Mouse (Mus musculus) activated CD4-positive, CD25-positive, alpha-beta regulatory T cell, adult 4 months (primary cell): Measurements from ENCODE around the gene Il23a. TPM values are rescaled to one million over a fixed set of nuclear protein-coding genes. Genes with fewer than 3 reads are reported as not detected.
"Not testable (repeated sequence)": the region's sequence is repeated elsewhere in the genome, so short reads cannot be mapped to it uniquely, and the experiment has no call there.

ENCODE experiments used
- ATAC-seq: one replicate; pipeline ENCODE4 v1.8.0; 2017
- polyA plus RNA-seq, 2 experiments: library from polyadenylated mRNA; unstranded; fragments of 100-300 nt; shearing (Covaris generic); gene quantifications; one replicate each; pipeline ENCODE4 v1.2.1; 2017

The Il23a gene
- polyA plus RNA-seq, 2 experiments from 2014 or later, result not detected

GRCm38 (mm10) chr10:128263393-128264310 lies 34.9 kb downstream of the Il23a start:
- ATAC-seq, result no peak

GRCm38 (mm10) chr10:128262300-128262699 lies 36.3 kb downstream of the Il23a start:
- no peak for ATAC-seq

GRCm38 (mm10) chr10:128260376-128260775 lies 38.2 kb downstream of the Il23a start:
- ATAC-seq, result not testable (repeated sequence)

GRCm38 (mm10) chr10:128259946-128260345 lies 38.6 kb downstream of the Il23a start:
- no peak for ATAC-seq

GRCm38 (mm10) chr10:128258953-128259352 lies 39.6 kb downstream of the Il23a start:
- ATAC-seq, result no peak

- no peak for ATAC-seq
Observed at GRCm38 (mm10) chr10:128256328-128256727, 42.2 kb downstream of the Il23a start.

GRCm38 (mm10) chr10:128255925-128256324 lies 42.6 kb downstream of the Il23a start:
- no peak for ATAC-seq

- no peak for ATAC-seq
Observed at GRCm38 (mm10) chr10:128253677-128254255, 44.8 kb downstream of the Il23a start, which contains the start of gene Apon. Apon (plus strand) TSS chr10:128254096.

GRCm38 (mm10) chr10:128250565-128250964 lies 48.0 kb downstream of the Il23a start:
- ATAC-seq, result no peak

GRCm38 (mm10) chr10:128247020-128247732 lies 51.4 kb downstream of the Il23a start:
- ATAC-seq, result no peak

Other genes starting within 250 kb of the Il23a start
- 100 to 1,000 TPM; 194 to 285 TPM for gene Ptges3, start 239.8 kb downstream of the Il23a start, polyA plus RNA-seq
- 100 to 1,000 TPM; 413 to 469 TPM for gene Atp5b, start 215.5 kb downstream of the Il23a start, polyA plus RNA-seq
- 10 to 100 TPM; 44.1 to 53.3 TPM for gene Baz2a, start 207.2 kb downstream of the Il23a start, polyA plus RNA-seq
- gene Rbms2, start 118.5 kb downstream of the Il23a start, polyA plus RNA-seq, result 10 to 100 TPM; 20.9 to 25.0 TPM
- gene Gls2, start 104.3 kb downstream of the Il23a start, polyA plus RNA-seq, result under 1 TPM in 1 of 2 experiments, not detected in 1; 0.26 TPM
- gene Spryd4, start 86.9 kb downstream of the Il23a start, polyA plus RNA-seq, result 10 to 100 TPM; 13.3 to 15.6 TPM
- gene Mip, start 72.9 kb downstream of the Il23a start, polyA plus RNA-seq, result not detected
- gene Timeless, start 66.7 kb downstream of the Il23a start, polyA plus RNA-seq, result 10 to 100 TPM; 23.7 to 35.9 TPM
- gene Apon, start 44.7 kb downstream of the Il23a start, polyA plus RNA-seq, result not detected
- not detected for gene Apof, start 30.1 kb downstream of the Il23a start, polyA plus RNA-seq
- 10 to 100 TPM; 45.6 to 66.1 TPM for gene Stat2, start 28.2 kb downstream of the Il23a start, polyA plus RNA-seq
- gene Pan2, start 4.6 kb upstream of the Il23a start, polyA plus RNA-seq, result 10 to 100 TPM; 18.9 to 21.1 TPM
- gene Cnpy2, start 23.7 kb upstream of the Il23a start, polyA plus RNA-seq, result 100 to 1,000 TPM in 1 of 2 experiments, 10 to 100 TPM in 1; 96.7 to 115 TPM
- gene Cs, start 39.0 kb upstream of the Il23a start, polyA plus RNA-seq, result 100 to 1,000 TPM; 145 to 149 TPM
- gene Coq10a, start 70.2 kb upstream of the Il23a start, polyA plus RNA-seq, result 10 to 100 TPM; 14.3 to 20.3 TPM
- gene Ankrd52, start 78.4 kb upstream of the Il23a start, polyA plus RNA-seq, result 1 to 10 TPM; 2.6 to 4.5 TPM
- not detected for gene Slc39a5, start 102.5 kb upstream of the Il23a start, polyA plus RNA-seq
- gene Nabp2, start 112.7 kb upstream of the Il23a start, polyA plus RNA-seq, result 10 to 100 TPM; 75.0 to 81.0 TPM
- gene Rnf41, start 112.9 kb upstream of the Il23a start, polyA plus RNA-seq, result 10 to 100 TPM; 26.1 to 39.3 TPM
- 10 to 100 TPM; 53.8 to 54.8 TPM for gene Smarcc2, start 160.5 kb upstream of the Il23a start, polyA plus RNA-seq
- 1,000 to 10,000 TPM; 1,113 TPM for gene Myl6, start 195.4 kb upstream of the Il23a start, polyA plus RNA-seq
- gene Myl6b, start 199.9 kb upstream of the Il23a start, polyA plus RNA-seq, result 1 to 10 TPM; 2.0 to 6.9 TPM
- gene Esyt1, start 227.1 kb upstream of the Il23a start, polyA plus RNA-seq, result 10 to 100 TPM; 77.5 to 80.7 TPM
- gene Zc3h10, start 249.0 kb upstream of the Il23a start, polyA plus RNA-seq, result 10 to 100 TPM in 1 of 2 experiments, 1 to 10 TPM in 1; 6.4 to 10.1 TPM